Mouse (Mus musculus): ENCODE measurements around the gene March1. TPM values are rescaled to one million over a fixed set of nuclear protein-coding genes. Genes with fewer than 3 reads are reported as not detected.

The March1 gene
- polyA plus RNA-seq, 1 experiment from 2014 or later: 0.50 TPM

DNA sequence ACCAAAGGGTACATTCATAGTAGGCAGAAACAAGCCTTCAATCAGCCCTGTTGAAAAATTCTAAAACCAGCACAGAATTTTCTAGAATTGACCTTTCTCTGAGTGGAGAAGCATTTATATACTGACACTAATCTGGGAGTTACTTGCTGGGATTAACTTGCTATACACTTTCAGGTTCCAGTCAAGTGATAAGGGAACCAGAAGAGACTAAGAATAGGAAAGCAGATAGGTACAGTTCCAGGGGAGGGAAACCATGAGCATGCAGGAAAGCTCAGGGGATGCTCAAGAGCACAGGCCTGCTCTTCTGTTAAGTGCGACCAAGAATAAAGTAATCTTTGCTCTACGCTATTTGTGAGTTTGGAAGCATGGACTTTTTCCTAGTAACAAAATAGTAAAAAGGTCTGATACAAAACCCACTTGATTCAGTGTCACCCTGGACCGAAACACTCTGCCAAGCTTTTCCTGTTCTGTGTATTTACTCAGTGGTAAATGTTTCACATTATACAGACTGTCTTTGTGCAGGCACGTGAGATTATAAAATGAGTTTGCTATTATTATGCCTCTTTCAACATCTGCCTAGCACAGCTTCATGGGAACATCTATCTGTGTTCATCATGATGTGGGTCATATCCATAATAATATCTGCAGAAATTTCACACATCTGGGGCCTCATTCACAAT, 766.1 kb downstream of the March1 start:
- Histone ChIP-seq H3K4me2 (replicated peaks; ENCODE audit: low read depth) (no peak overlapping the region), H3K4me1 (replicated peaks; ENCODE audit: control insufficient read depth, insufficient read depth) (no peaks in the 10 kb centered on the region), H3K27me3 (ENCODE audit: control insufficient read depth, insufficient read depth, low read length) (no peaks in the 10 kb centered on the region), H3K27ac (replicated peaks) (no peak overlapping the region), H3K9me3 (ENCODE audit: control insufficient read depth, low read length) (no peaks in the 10 kb centered on the region), H3K9ac (ENCODE audit: low read length) (no peak overlapping the region), H3K4me3 (ENCODE audit: low read depth, low read length) (no peak overlapping the region), H3K36me3 (ENCODE audit: control insufficient read depth, insufficient read depth, low read length) (no peaks in the 10 kb centered on the region)
- 49% methylated on average over 4 of the region's 4 CpGs for WGBS
- DNase-seq (ENCODE audit: low spot score): no peak
- TF ChIP-seq EP300 (optimal IDR thresholded peaks at IDR 0.05) (no peak), CTCF (IDR thresholded peaks at IDR 0.05; ENCODE audit: low read depth) (no peak)
- ATAC-seq (ENCODE audit: low FRiP score, low TSS enrichment): no peak

DNA sequence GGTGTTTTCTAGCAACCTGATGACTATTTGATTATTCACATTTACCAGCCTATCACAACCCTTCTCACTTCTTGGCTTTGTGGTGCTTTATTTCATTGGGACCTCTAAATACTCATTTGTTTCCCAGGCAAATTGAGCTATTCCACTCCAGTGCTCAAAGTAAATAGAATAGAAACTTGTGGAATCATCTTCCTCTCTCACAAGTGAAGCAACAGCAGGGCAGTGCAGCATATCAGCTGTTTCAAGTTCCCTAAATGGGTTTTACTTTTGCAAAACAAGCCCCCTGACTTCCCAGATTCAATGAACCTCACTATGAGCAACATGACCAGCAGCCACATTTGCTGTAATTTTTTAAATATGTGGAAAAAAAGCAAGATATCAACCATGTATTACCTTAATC, 768.3 kb downstream of the March1 start:
- ATAC-seq (ENCODE audit: low FRiP score, low TSS enrichment) (no peak), DNase-seq (ENCODE audit: low spot score) (no peak)
- Histone ChIP-seq H3K36me3 (ENCODE audit: control insufficient read depth, insufficient read depth, low read length) (no peaks in the 10 kb centered on the region), H3K9ac (ENCODE audit: low read length) (no peak overlapping the region), H3K4me2 (replicated peaks; ENCODE audit: low read depth) (no peak overlapping the region), H3K4me1 (replicated peaks; ENCODE audit: control insufficient read depth, insufficient read depth) (no peaks in the 10 kb centered on the region), H3K27ac (replicated peaks) (no peak overlapping the region), H3K9me3 (ENCODE audit: control insufficient read depth, low read length) (no peaks in the 10 kb centered on the region), H3K27me3 (ENCODE audit: control insufficient read depth, insufficient read depth, low read length) (no peaks in the 10 kb centered on the region), H3K4me3 (ENCODE audit: low read depth, low read length) (no peak overlapping the region)
- TF ChIP-seq EP300 (optimal IDR thresholded peaks at IDR 0.05) (no peak), CTCF (IDR thresholded peaks at IDR 0.05; ENCODE audit: low read depth) (no peak)

DNA sequence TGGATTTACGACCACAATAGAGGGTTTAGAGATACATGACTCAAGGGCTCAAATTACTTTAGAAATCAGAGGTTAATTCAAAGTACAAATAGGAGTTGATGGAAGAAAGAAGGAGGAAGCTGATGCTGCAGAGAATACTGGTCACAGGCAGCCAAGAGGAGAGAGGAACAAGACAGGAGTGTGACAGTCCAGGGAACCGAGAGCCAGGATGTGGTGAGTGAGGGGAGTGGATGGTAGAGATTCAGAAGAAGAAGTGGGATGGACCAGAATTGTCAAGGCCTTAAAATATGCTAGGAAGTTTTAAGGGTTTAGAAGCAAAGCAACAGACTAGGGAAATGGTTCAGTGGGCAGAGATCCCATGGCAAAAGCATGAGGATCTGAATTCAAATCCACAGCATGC, 771.0 kb downstream of the March1 start:
- Histone ChIP-seq H3K4me1 (replicated peaks; ENCODE audit: control insufficient read depth, insufficient read depth) (no peaks in the 10 kb centered on the region), H3K9ac (ENCODE audit: low read length) (no peak overlapping the region), H3K4me2 (replicated peaks; ENCODE audit: low read depth) (no peak overlapping the region), H3K27me3 (ENCODE audit: control insufficient read depth, insufficient read depth, low read length) (no peaks in the 10 kb centered on the region), H3K36me3 (ENCODE audit: control insufficient read depth, insufficient read depth, low read length) (no peaks in the 10 kb centered on the region), H3K27ac (replicated peaks) (no peak overlapping the region), H3K9me3 (ENCODE audit: control insufficient read depth, low read length) (no peaks in the 10 kb centered on the region), H3K4me3 (ENCODE audit: low read depth, low read length) (no peak overlapping the region)
- DNase-seq (ENCODE audit: low spot score): no peak
- TF ChIP-seq CTCF (IDR thresholded peaks at IDR 0.05; ENCODE audit: low read depth): no peak
- no peak for TF ChIP-seq EP300 (optimal IDR thresholded peaks at IDR 0.05)
- no peak for ATAC-seq (ENCODE audit: low FRiP score, low TSS enrichment)
- WGBS: 65% methylated on average over 2 of the region's 2 CpGs

DNA sequence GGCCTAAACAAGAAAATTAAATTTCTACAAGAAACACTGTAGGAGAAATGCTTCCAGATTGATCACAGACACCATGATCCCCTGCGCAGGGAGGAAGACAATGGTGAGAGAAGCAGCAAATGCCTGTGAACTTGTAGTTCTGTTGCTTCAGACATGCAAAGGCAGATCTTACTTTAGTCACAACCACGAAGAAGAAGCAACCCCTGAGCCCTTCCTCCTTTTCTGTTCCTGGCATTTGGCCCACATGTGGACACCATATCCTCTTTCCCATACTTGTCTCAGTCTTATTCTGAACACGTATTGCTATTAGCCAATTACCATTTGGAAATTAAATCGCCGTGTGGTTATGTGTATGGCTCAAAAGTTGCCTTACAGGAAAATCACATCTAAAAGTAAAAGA, 773.9 kb downstream of the March1 start:
- no peak for ATAC-seq (ENCODE audit: low FRiP score, low TSS enrichment)
- 82% methylated on average over 5 of the region's 5 CpGs for WGBS
- no peak overlapping the region for H3K4me2 ChIP-seq (replicated peaks; ENCODE audit: low read depth)
- no peaks in the 10 kb centered on the region for H3K27me3 ChIP-seq (ENCODE audit: control insufficient read depth, insufficient read depth, low read length)
- no peak overlapping the region for H3K4me3 ChIP-seq (ENCODE audit: low read depth, low read length)
- no peaks in the 10 kb centered on the region for H3K9me3 ChIP-seq (ENCODE audit: control insufficient read depth, low read length)
- H3K36me3 ChIP-seq (ENCODE audit: control insufficient read depth, insufficient read depth, low read length): no peaks in the 10 kb centered on the region
- no peak for TF ChIP-seq EP300 (optimal IDR thresholded peaks at IDR 0.05)
- no peak for TF ChIP-seq CTCF (IDR thresholded peaks at IDR 0.05; ENCODE audit: low read depth)
- no peak for DNase-seq (ENCODE audit: low spot score)
- H3K27ac ChIP-seq (replicated peaks): no peak overlapping the region
- H3K9ac ChIP-seq (ENCODE audit: low read length): no peak overlapping the region
- no peaks in the 10 kb centered on the region for H3K4me1 ChIP-seq (replicated peaks; ENCODE audit: control insufficient read depth, insufficient read depth)

DNA sequence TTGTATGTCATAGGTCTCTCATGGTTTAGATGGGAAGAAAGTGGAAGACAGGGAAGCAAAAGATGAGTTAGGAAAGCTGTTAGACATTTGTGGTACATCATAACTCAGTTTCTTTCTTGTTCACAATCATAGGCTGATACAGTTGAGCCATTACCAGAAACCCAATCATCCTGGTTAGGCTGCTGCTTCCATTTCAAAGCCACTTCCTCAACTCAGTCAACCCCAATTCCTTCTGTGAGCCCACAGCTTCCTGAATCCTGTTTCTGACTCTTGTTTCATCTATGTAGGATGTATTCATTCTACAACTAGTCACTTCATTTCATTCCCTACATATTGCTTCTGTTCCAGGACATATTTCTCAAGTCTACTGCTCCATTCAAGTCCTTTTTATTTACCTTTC, 775.2 kb downstream of the March1 start:
- DNase-seq (ENCODE audit: low spot score) (no peak), ATAC-seq (ENCODE audit: low FRiP score, low TSS enrichment) (no peak)
- Histone ChIP-seq H3K36me3 (ENCODE audit: control insufficient read depth, insufficient read depth, low read length) (no peaks in the 10 kb centered on the region), H3K4me2 (replicated peaks; ENCODE audit: low read depth) (no peak overlapping the region), H3K4me1 (replicated peaks; ENCODE audit: control insufficient read depth, insufficient read depth) (no peaks in the 10 kb centered on the region), H3K4me3 (ENCODE audit: low read depth, low read length) (no peak overlapping the region), H3K9ac (ENCODE audit: low read length) (no peak overlapping the region), H3K27me3 (ENCODE audit: control insufficient read depth, insufficient read depth, low read length) (no peaks in the 10 kb centered on the region), H3K27ac (replicated peaks) (no peak overlapping the region), H3K9me3 (ENCODE audit: control insufficient read depth, low read length) (no peaks in the 10 kb centered on the region)
- TF ChIP-seq EP300 (optimal IDR thresholded peaks at IDR 0.05) (no peak), CTCF (IDR thresholded peaks at IDR 0.05; ENCODE audit: low read depth) (no peak)

DNA sequence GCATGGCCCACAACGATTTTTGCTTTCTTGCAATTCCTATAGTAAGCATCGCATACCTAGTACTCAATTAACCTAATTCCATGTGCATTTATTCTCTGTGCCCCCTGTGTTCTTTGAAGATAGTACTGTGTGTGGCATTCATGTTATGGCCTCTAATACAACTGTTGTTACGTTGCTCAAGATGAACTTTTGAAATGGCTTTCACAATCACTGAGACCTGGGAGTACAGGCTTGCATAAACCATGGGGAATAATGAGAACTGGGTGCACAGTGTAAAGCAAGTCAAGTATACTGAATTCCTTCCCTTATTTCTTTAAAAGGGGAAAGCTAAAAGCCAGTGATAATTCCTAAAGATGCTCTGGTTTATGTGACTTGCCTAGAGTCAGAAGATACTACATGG, 776.4 kb downstream of the March1 start:
- H3K36me3 ChIP-seq (ENCODE audit: control insufficient read depth, insufficient read depth, low read length): no peaks in the 10 kb centered on the region
- H3K27ac ChIP-seq (replicated peaks): no peak overlapping the region
- H3K9ac ChIP-seq (ENCODE audit: low read length): no peak overlapping the region
- TF ChIP-seq EP300 (optimal IDR thresholded peaks at IDR 0.05): no peak
- TF ChIP-seq CTCF (IDR thresholded peaks at IDR 0.05; ENCODE audit: low read depth): no peak
- WGBS: 77% methylated on average over 3 of the region's 3 CpGs
- no peaks in the 10 kb centered on the region for H3K4me1 ChIP-seq (replicated peaks; ENCODE audit: control insufficient read depth, insufficient read depth)
- H3K4me3 ChIP-seq (ENCODE audit: low read depth, low read length): no peak overlapping the region
- no peaks in the 10 kb centered on the region for H3K9me3 ChIP-seq (ENCODE audit: control insufficient read depth, low read length)
- H3K27me3 ChIP-seq (ENCODE audit: control insufficient read depth, insufficient read depth, low read length): no peaks in the 10 kb centered on the region
- no peak for DNase-seq (ENCODE audit: low spot score)
- H3K4me2 ChIP-seq (replicated peaks; ENCODE audit: low read depth): no peak overlapping the region
- ATAC-seq (ENCODE audit: low FRiP score, low TSS enrichment): no peak
